Mouse (Mus musculus) R1 (cell line): ENCODE measurements around the gene Ptgfrn.
A peak's percentile ranks its signal among the peaks of the same experiment; 100 is the strongest.

Experiments used
- DNase-seq: peaks from one replicate; pipeline ENCODE4 v3.0.0-alpha.2; 2018; ENCODE audit warnings: low read depth, low spot score

The Ptgfrn gene

GRCm38 (mm10) chr3:101110043-101110837 is at the start of gene Ptgfrn:
TSS of gene Ptgfrn (minus strand) at chr3:101110278.
- DNase-seq = peak; percentile 88

- DNase-seq = no peak
These were observed 49.6 kb upstream of the Ptgfrn start for GRCm38 (mm10) chr3:101159701-101160100.

DNA sequence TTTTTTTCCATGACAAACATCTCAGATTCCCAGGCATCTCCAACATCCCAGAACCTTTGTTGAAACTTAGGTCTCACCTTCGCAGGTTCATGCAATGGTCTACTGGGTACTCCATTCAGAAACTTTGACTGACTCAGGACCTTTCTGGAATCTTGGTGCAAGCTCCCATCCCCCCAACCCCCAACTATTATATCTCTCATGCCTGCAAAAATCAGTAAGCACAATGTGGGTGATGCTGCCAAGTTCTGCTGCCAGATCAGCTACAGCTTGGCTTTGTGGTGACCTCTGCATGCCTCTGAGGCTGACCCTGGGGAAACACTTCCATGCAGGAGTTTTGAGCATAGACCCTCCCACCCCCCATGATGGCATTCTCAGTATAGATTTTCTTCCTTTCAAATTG is 44.0 kb upstream of the Ptgfrn start:
- no peak for DNase-seq

DNA sequence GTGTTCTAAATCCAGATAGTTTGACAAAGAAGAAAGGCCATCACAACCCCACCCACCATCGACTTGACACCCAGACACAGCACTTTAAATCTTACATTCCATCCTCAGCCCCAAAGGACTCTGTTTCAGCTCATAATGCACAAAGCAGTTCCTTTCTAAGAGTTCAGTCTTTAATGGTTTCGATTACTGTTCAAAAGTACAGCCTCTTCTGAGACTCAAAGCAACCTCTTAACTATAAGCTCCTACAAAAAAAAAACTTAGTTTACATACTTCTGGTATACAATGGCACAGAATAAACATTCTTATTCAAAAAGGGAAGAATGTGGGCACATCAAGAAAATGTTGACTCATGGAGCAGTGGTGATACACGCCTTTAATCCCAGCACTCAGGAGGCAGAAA is 43.3 kb upstream of the Ptgfrn start:
- DNase-seq = peak; percentile 76

DNA sequence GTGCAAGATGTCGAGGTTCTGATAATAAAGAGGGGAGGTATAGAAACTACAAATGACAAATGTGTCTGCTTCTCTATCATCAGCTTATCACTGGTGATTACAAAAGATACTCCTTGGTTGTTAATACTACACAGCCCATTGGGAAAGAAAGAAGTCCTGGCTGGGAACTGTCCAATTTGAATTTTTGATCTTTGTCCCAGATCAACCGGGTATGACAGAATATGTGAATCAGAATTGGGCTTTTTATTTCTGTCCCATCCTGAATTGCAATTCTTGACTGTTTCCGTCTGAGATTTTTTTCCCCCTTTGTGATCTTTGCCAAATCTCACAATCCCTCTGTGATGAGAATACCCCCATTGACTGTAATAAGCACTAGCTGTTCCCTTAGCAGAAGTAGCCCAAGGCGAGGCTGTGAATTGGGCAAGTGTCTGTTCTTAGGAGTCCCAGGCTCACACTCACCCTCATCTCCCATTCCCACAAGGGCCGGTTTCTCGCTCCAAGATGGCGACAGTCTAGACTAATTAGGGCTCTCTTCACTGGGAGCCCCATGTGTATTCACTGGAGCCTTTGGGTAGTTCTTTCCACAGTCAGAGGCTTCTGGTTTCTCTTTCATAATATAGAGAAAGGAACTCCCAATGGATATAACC is 36.2 kb upstream of the Ptgfrn start:
- no peak for DNase-seq

DNA sequence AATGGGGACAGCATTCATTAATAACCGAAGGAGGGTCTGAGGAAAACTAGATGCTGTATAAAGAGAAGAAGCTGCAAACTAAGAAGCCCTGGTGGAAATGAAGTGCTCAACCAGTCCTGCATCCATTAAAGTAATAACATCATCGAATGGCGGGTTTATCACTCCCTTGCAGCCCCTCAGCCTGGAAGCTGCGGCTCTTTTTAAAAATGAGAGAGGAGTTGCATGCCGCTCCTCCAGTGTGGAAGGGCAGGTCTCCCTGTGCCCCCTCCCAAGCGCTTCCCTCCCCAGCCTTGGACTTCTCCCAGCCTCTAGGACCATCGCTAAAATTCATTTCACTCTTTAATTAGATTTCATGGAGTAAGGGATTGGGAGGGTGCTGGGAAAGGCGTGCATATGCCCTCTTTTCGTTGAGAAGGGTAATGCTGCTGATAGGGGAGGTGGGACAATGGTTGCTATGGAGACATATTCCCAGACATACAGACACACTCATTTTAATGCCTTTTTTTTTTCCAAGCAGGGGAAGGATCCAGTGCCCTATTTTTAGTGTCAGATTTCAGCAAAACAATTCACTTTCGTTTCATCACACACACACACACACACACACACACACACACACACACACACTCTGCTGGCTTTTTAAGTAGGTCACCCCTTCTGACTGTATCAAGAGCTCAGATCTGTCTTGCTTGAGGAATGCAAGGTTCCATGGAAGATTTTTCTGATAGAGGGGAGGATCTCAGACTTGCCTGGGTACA is 35.4 kb upstream of the Ptgfrn start:
- no peak for DNase-seq

DNA sequence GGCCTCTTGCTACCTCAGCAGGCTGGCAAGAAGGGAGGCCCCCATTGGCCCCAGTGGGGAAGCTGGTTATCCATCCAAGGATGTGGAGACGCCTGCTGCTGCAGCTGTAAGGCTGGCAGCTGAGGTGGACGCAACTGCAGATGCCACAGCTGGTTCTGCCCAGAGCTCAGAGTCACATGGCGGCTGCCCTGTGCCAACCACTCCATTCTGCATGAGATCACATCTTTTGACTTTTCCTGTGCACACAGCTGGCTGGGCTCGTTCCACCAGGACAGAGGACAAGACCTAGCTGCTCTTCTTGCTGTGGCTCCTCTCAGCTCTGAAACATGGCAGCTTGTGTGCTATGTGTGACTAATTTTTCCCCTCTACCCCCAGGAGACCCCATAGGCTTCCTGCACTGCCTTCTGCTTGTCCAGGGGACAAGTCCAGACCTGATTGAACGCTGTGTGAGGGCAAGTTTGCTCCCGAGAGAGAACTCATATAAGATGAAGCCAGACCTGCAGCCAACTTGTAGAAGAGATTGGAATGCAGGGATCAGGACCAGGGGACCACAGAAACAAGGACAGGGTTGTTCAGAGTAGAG is 34.4 kb upstream of the Ptgfrn start:
- no peak for DNase-seq

GRCm38 (mm10) chr3:101143465-101143864 is 33.4 kb upstream of the Ptgfrn start:
- DNase-seq = no peak

DNA sequence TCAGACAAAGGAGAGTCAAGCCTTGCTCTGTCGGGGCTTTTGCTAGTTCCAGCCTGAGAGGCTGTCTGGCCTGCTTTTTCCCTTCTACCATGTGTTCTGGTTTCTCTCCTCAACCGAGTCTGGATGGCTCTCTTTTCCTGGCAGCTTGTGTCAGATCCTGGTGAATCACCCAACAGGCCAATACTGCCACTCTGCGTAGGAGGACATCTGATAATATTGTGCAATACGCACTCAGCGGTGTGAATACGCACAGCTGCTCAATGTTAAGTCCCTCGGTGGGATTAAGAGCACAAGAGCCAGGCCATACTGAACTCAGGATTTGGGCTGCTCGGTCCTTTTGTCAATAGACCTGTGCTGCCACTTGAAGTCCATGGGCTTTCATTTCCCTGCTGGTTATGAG is 31.8 kb upstream of the Ptgfrn start:
- no peak for DNase-seq

DNA sequence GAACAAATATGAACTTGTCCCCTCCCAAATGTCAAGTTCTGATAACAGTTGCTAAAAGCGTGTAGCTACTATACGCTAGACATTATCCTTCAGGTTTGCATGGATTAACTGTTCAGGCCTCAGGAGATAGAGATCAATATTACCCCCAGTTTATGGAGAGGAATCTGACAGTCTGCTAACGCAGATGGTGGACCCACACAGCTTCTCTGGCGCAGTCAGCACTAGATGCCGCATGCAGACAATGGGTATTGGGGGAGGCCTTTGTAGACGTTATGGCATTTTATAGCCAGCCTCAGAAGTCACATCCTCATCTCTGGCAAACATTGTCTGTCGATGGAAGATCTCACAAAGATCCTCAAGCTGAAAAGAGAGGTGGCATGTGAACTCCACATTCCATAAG is 29.9 kb upstream of the Ptgfrn start:
- no peak for DNase-seq

- no peak for DNase-seq
These were observed 26.4 kb upstream of the Ptgfrn start for GRCm38 (mm10) chr3:101136483-101136882.

- DNase-seq = no peak
These were observed 24.8 kb upstream of the Ptgfrn start for GRCm38 (mm10) chr3:101134861-101135260.

GRCm38 (mm10) chr3:101132981-101133380 is 22.9 kb upstream of the Ptgfrn start:
- DNase-seq = no peak

GRCm38 (mm10) chr3:101131772-101132171 is 21.7 kb upstream of the Ptgfrn start:
- DNase-seq = no peak

- peak; percentile 80 for DNase-seq
These were observed 20.4 kb upstream of the Ptgfrn start for GRCm38 (mm10) chr3:101130526-101130925.

- DNase-seq = no peak
These were observed 19.5 kb upstream of the Ptgfrn start for GRCm38 (mm10) chr3:101129620-101130019.

- no peak for DNase-seq
These were observed 19.0 kb upstream of the Ptgfrn start for GRCm38 (mm10) chr3:101129090-101129489.

- DNase-seq = no peak
These were observed 17.7 kb upstream of the Ptgfrn start for GRCm38 (mm10) chr3:101127766-101128165.

- no peak for DNase-seq
These were observed 14.6 kb upstream of the Ptgfrn start for GRCm38 (mm10) chr3:101124716-101125115.

DNA sequence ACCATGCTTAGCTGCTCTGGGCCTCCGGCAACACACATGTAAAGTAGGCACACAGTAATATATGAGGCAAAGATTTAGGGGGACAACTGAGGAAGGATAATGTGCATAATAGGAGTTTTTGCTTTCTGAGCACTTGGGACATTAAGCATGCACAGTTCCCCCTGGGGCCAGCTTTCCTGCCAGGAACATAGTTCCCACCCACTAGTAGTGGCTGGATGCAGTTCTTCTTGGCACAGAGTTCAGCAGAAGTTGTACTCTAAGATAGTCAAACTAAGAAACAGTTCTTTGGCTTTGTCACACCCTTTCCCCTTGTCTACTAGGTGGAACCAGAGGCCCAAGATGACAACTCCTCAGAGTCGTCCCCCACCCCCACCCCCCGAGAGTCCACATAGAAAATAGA is 12.4 kb upstream of the Ptgfrn start:
- DNase-seq = no peak

GRCm38 (mm10) chr3:101117774-101118173 is 7.7 kb upstream of the Ptgfrn start:
- DNase-seq = no peak

- no peak for DNase-seq
These were observed 7.3 kb upstream of the Ptgfrn start for GRCm38 (mm10) chr3:101117386-101117749.
